Mouse (Mus musculus) CH12.LX (cell line): ENCODE measurements around the gene Myom3. TPM values are rescaled to one million over a fixed set of nuclear protein-coding genes. Genes with fewer than 3 reads are reported as not detected.

Experiments
- DNase-seq: peaks from one replicate; pipeline ENCODE4 v3.0.0-alpha.2; 2013; ENCODE audit errors: extremely low read depth
- H3K27ac ChIP-seq: 2 replicates; pipeline ENCODE4 v1.5.1; 2012; ENCODE audit warnings: low read depth, mild to moderate bottlenecking, control low read depth, moderate library complexity; ENCODE audit not compliant: insufficient read depth
- H3K27me3 ChIP-seq: replicated peaks from 2 replicates; pipeline ENCODE3; 2012; ENCODE audit warnings: inconsistent platforms
- H3K36me3 ChIP-seq, 2 experiments: replicated peaks in 1 of 2; 2 replicates each; pipeline versions ENCODE3 to v1.6.1; 2012; ENCODE audit warnings: inconsistent platforms in 1 of 2, low read length in 1 of 2, mild to moderate bottlenecking in 1 of 2, mixed read lengths in 1 of 2, moderate library complexity in 1 of 2; ENCODE audit not compliant: control insufficient read depth in 1 of 2, insufficient read depth in 1 of 2
- H3K4me1 ChIP-seq, 2 experiments: 2 replicates each; pipeline ENCODE4 v1.6.1; 2012; ENCODE audit warnings: inconsistent platforms in 1 of 2, moderate library complexity in 1 of 2; ENCODE audit not compliant: insufficient read depth in 2 of 2, control insufficient read depth in 1 of 2
- H3K4me2 ChIP-seq: 2 replicates; pipeline ENCODE4 v1.6.1; 2012; ENCODE audit warnings: low read depth, mild to moderate bottlenecking, control low read depth; ENCODE audit not compliant: poor library complexity, insufficient read depth, severe bottlenecking
- H3K4me3 ChIP-seq, 3 experiments: fragments of 150-350 bp in 1 of 3; sonication (generic) in 1 of 3; replicated peaks in 1 of 3; 2 replicates each; pipeline versions ENCODE3 to v1.5.1; 2011 to 2012; ENCODE audit warnings: low read depth in 2 of 3, low read length in 2 of 3, mild to moderate bottlenecking in 2 of 3, moderate library complexity in 2 of 3, control low read depth in 1 of 3, improper control_type of control experiment in 1 of 3, inconsistent platforms in 1 of 3, mixed read lengths in 1 of 3; ENCODE audit not compliant: poor library complexity in 1 of 3
- H3K79me2 ChIP-seq: replicated peaks from 2 replicates; pipeline ENCODE4 v1.6.1; 2012; ENCODE audit warnings: mild to moderate bottlenecking, moderate library complexity; ENCODE audit not compliant: control insufficient read depth, poor library complexity, insufficient read depth, severe bottlenecking; ENCODE audit errors: extremely low read depth
- H3K9ac ChIP-seq: 2 replicates; pipeline ENCODE4 v1.6.1; 2012; ENCODE audit warnings: low read depth, mild to moderate bottlenecking, control low read depth, moderate library complexity; ENCODE audit not compliant: insufficient read depth
- H3K9me3 ChIP-seq: replicated peaks from 2 replicates; pipeline ENCODE3; 2012; ENCODE audit warnings: low read length, inconsistent platforms, mixed read lengths
- BHLHE40 ChIP-seq: IDR thresholded peaks from 2 replicates; pipeline ENCODE4 v1.6.1; 2011; ENCODE audit warnings: mild to moderate bottlenecking, low read depth, low read length, improper control_type of control experiment
- CHD1 ChIP-seq: IDR thresholded peaks from 2 replicates; pipeline ENCODE4 v1.6.1; 2012; ENCODE audit warnings: low read depth, low read length, improper control_type of control experiment, inconsistent platforms
- ELF1 ChIP-seq: IDR thresholded peaks from 2 replicates; pipeline ENCODE4 v1.6.1; 2014; ENCODE audit warnings: low read depth, mild to moderate bottlenecking, inconsistent platforms, low read length, improper control_type of control experiment
- EP300 ChIP-seq: IDR thresholded peaks from 2 replicates; pipeline ENCODE4 v1.6.1; 2011; ENCODE audit warnings: low read length, improper control_type of control experiment
- ETS1 ChIP-seq: conservative IDR thresholded peaks from 2 replicates; pipeline ENCODE4 v1.6.1; 2012; ENCODE audit warnings: low read depth, mild to moderate bottlenecking, inconsistent platforms, low read length, improper control_type of control experiment, moderate library complexity
- GABPA ChIP-seq: IDR thresholded peaks from 2 replicates; pipeline ENCODE4 v1.6.1; 2012; ENCODE audit warnings: low read depth, low read length, improper control_type of control experiment, inconsistent platforms; ENCODE audit not compliant: insufficient replicate concordance
- HCFC1 ChIP-seq: IDR thresholded peaks from 2 replicates; pipeline ENCODE4 v1.6.1; 2012; ENCODE audit warnings: low read depth, mild to moderate bottlenecking, inconsistent platforms, low read length, improper control_type of control experiment
- IRF4 ChIP-seq: IDR thresholded peaks from 2 replicates; pipeline ENCODE4 v1.6.1; 2014; ENCODE audit warnings: low read depth, mild to moderate bottlenecking, inconsistent platforms, low read length, improper control_type of control experiment
- JUN ChIP-seq: IDR thresholded peaks from 2 replicates; pipeline ENCODE4 v1.6.1; 2011; ENCODE audit warnings: low read depth, mild to moderate bottlenecking, low read length, improper control_type of control experiment, moderate library complexity; ENCODE audit not compliant: insufficient read depth
- JUND ChIP-seq: conservative IDR thresholded peaks from 2 replicates; pipeline ENCODE4 v1.6.1; 2011; ENCODE audit warnings: low read depth, low read length, improper control_type of control experiment
- KAT2A ChIP-seq: IDR thresholded peaks from 2 replicates; pipeline ENCODE4 v1.6.1; 2012; ENCODE audit warnings: low read length, improper control_type of control experiment, inconsistent platforms; ENCODE audit not compliant: insufficient replicate concordance
- MAFK ChIP-seq: IDR thresholded peaks from 2 replicates; pipeline ENCODE4 v1.6.1; 2011; ENCODE audit warnings: low read length, improper control_type of control experiment; ENCODE audit not compliant: insufficient replicate concordance
- MAX ChIP-seq: IDR thresholded peaks from 2 replicates; pipeline ENCODE4 v1.6.1; 2011; ENCODE audit warnings: low read length, improper control_type of control experiment
- MEF2A ChIP-seq: IDR thresholded peaks from 2 replicates; pipeline ENCODE4 v1.6.1; 2014; ENCODE audit warnings: low read depth, mild to moderate bottlenecking, inconsistent platforms, low read length, improper control_type of control experiment, borderline replicate concordance
- MXI1 ChIP-seq: IDR thresholded peaks from 2 replicates; pipeline ENCODE4 v1.6.1; 2011; ENCODE audit warnings: mild to moderate bottlenecking, low read depth, low read length, improper control_type of control experiment
- MYC ChIP-seq: IDR thresholded peaks from 2 replicates; pipeline ENCODE4 v1.6.1; 2011; ENCODE audit warnings: low read depth, mild to moderate bottlenecking, improper control_type of control experiment, low read length
- NELFE ChIP-seq: IDR thresholded peaks from 2 replicates; pipeline ENCODE4 v1.6.1; 2011; ENCODE audit warnings: low read depth, low read length, improper control_type of control experiment
- NRF1 ChIP-seq: IDR thresholded peaks from 2 replicates; pipeline ENCODE4 v1.6.1; 2014; ENCODE audit warnings: low read depth, mild to moderate bottlenecking, inconsistent platforms, low read length, improper control_type of control experiment, moderate library complexity
- PAX5 ChIP-seq: IDR thresholded peaks from 2 replicates; pipeline ENCODE4 v1.6.1; 2012; ENCODE audit warnings: low read length, inconsistent platforms, mixed read lengths
- POLR2A ChIP-seq: IDR thresholded peaks from 2 replicates; pipeline ENCODE4 v1.6.1; 2011; ENCODE audit warnings: low read depth, mild to moderate bottlenecking, improper control_type of control experiment, low read length
- POLR2AphosphoS2 ChIP-seq: IDR thresholded peaks from 2 replicates; pipeline ENCODE4 v1.6.1; 2011; ENCODE audit warnings: low read depth, low read length, improper control_type of control experiment
- RAD21 ChIP-seq: IDR thresholded peaks from 2 replicates; pipeline ENCODE4 v1.6.1; 2011; ENCODE audit warnings: low read depth, mild to moderate bottlenecking, low read length, improper control_type of control experiment, moderate library complexity
- RCOR1 ChIP-seq: conservative IDR thresholded peaks from 2 replicates; pipeline ENCODE4 v1.6.1; 2012; ENCODE audit warnings: low read depth, mild to moderate bottlenecking, inconsistent platforms, low read length, improper control_type of control experiment
- SIN3A ChIP-seq: IDR thresholded peaks from 2 replicates; pipeline ENCODE4 v1.6.1; 2012; ENCODE audit warnings: low read length, improper control_type of control experiment, inconsistent platforms
- TBP ChIP-seq: conservative IDR thresholded peaks from 2 replicates; pipeline ENCODE4 v1.6.1; 2011; ENCODE audit warnings: low read depth, low read length, improper control_type of control experiment
- TCF12 ChIP-seq: IDR thresholded peaks from 2 replicates; pipeline ENCODE4 v1.6.1; 2014; ENCODE audit warnings: low read depth, mild to moderate bottlenecking, inconsistent platforms, low read length, improper control_type of control experiment
- UBTF ChIP-seq: IDR thresholded peaks from 2 replicates; pipeline ENCODE4 v1.6.1; 2012; ENCODE audit warnings: low read depth, mild to moderate bottlenecking, inconsistent platforms, low read length, improper control_type of control experiment, moderate library complexity
- USF1 ChIP-seq: IDR thresholded peaks from 2 replicates; pipeline ENCODE4 v1.6.1; 2014; ENCODE audit warnings: low read depth, mild to moderate bottlenecking, inconsistent platforms, low read length, improper control_type of control experiment
- USF2 ChIP-seq: conservative IDR thresholded peaks from 2 replicates; pipeline ENCODE4 v1.6.1; 2011; ENCODE audit warnings: low read depth, low read length, improper control_type of control experiment
- ZC3H11A ChIP-seq: IDR thresholded peaks from 2 replicates; pipeline ENCODE4 v1.6.1; 2012; ENCODE audit warnings: low read depth, mild to moderate bottlenecking, inconsistent platforms, low read length, improper control_type of control experiment
- ZKSCAN1 ChIP-seq: IDR thresholded peaks from 2 replicates; pipeline ENCODE4 v1.6.1; 2012; ENCODE audit warnings: low read depth, inconsistent platforms, low read length, improper control_type of control experiment, borderline replicate concordance
- ZMIZ1 ChIP-seq: IDR thresholded peaks from 2 replicates; pipeline ENCODE4 v1.6.1; 2012; ENCODE audit warnings: low read depth, mild to moderate bottlenecking, inconsistent platforms, low read length, improper control_type of control experiment
- ZNF384 ChIP-seq: IDR thresholded peaks from 2 replicates; pipeline ENCODE4 v1.6.1; 2012; ENCODE audit warnings: low read depth, low read length, improper control_type of control experiment, inconsistent platforms
- dilution Hi-C: fragments of 300-500 bp; cut with MboI; formaldehyde crosslinking; loops from 2 replicates; pipeline ENCODE4 v1.14.3; 2020; ENCODE audit warnings: low sequenced_read_pairs; ENCODE audit not compliant: extremely low pct_unique_long_range_greater_than_20kb, extremely low pct_ligation_motif_present
- in situ Hi-C: fragments of 300-500 bp; cut with MboI; formaldehyde crosslinking; loops from 3 replicates; pipeline ENCODE4 v1.14.3; 2019; ENCODE audit warnings: low sequenced_read_pairs, low pct_ligation_motif_present, low pct_unique_long_range_greater_than_20kb, mixed read lengths
- polyA plus RNA-seq: library from polyadenylated mRNA; unstranded; fragments of >175 nt; gene quantifications from 2 replicates; pipeline ENCODE4 v1.2.1, GENCODE M21; 2012; ENCODE audit warnings: low read depth; ENCODE audit not compliant: insufficient read length
- total RNA-seq, 2 experiments: library from RNA; depleted of rRNA; stranded (reverse); fragments of 300-350 nt in 1 of 2; fragments of >200 nt in 1 of 2; gene quantifications; 2 replicates each; pipeline ENCODE4 v1.2.3; 2012 to 2014

Gene Myom3
- total and polyA plus RNA-seq, 3 experiments = 0.04 TPM; not detected in 2

DNA sequence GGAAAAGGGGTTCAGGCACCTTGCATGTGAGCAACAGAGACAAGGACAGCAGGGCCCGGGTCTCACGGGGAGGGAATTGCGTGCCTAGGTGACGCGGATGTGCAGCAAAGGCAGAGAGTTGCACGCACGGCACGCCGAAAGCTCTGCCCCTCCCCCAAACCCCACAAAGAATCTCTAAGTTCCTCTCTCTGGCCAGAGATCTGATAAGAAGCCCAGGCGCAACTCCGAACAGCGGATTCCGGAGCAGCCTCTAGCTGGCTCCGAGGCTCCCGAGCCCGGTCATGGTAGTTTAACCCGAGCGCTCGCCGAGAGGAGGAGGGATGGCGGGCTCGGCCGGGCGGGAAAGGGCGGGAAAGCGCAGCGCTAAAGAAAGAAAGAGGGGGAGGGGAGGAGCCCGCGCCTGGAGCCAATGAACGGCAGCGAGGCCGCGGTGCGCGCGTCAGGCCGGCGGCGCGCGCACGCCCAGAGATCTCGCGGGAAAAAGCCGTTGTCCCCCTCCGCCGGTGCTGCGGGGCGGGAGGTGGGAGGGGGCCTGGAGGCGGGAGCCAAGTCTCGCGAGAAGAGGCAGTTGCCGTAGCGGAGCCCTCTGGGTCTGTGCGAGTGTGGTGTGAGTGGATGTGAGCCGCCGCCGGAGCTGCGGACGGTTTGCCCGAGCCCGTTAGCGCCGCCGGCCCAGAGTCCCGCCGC lies 96.2 kb downstream of the Myom3 start, which contains the start of gene Srsf10 (continued):
- TF ChIP-seq RCOR1 (no peak), TBP (no peak), KAT2A (peak; percentile 67; the same call in 1 of the 2 replicates), MXI1 (no peak; the same call in 1 of the 2 replicates), ZMIZ1 (peak; percentile 81), USF1 (no peak), SIN3A (no peak; the same call in none of the 2 replicates)
- TF ChIP-seq, all 38 proteins: peak for 15

DNA sequence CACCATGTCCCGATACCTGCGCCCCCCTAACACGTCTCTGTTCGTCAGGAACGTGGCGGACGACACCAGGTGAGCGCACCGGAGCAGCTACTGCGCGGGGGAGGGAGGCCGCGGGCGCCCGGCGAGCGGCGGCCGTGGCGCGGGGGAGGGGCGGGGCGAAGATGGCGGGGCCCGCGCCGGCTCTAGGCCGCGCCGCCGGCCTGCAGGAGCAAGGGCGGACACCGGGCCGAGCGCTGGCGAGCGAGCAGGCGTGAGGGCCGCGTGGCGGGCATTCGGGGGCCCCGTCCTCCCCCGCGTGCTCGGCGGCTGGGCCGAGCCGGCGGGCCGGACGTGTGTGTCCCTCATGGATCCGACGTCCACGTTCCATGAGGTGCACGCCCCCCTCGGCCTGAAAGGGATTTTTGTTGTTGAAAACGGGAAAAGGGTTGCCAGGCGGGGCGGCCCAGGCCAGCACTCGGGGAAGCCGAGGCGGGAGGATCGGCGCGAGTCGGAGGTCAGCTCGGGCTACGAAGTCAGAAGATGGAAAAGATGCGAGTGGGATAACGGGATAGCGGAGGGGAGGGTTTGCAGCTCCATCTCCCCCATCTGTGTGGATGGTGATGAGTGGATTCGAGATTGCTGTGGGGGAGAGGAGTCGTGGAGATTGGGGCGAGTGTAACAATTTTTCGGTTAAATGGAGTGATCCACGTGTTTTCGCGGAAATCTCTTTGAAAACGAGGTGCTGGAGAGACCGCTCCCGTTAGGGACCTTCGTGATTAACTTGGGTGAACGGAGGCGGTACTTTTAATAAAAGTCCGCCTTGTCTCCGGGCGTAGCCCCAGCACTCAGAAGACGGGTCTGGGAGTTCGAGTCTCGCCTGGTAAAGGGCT lies 96.9 kb downstream of the Myom3 start:
- Histone ChIP-seq H3K79me2 (peaks cover 47% of the 10 kb centered on the region), H3K9me3 (no peaks in the 10 kb centered on the region), H3K4me2 (peak overlapping the region; percentile 59), H3K27ac (peak overlapping the region; percentile 90), H3K4me1 (peaks cover 3 to 39% of the 10 kb centered on the region in 2 experiments; a peak in 3 of 4 replicates), H3K4me3 (peak overlapping the region; percentile 75 to 86 (median 78)), H3K27me3 (no peaks in the 10 kb centered on the region), H3K36me3 (peaks cover 6 to 25% of the 10 kb centered on the region in 2 experiments), H3K9ac (peak overlapping the region; percentile 98)
- DNase-seq = no peak
- in situ Hi-C loops = no loop called here
- dilution Hi-C loops = no loop called here
- no peak for TF ChIP-seq POLR2AphosphoS2
- no peak for TF ChIP-seq CHD1
- no peak for TF ChIP-seq NRF1
- no peak for TF ChIP-seq MAFK
- no peak for TF ChIP-seq HCFC1
- TF ChIP-seq KAT2A = no peak
- no peak for TF ChIP-seq RCOR1
- TF ChIP-seq ZNF384 = no peak
- no peak for TF ChIP-seq JUND
- no peak; the same call in 1 of the 2 replicates for TF ChIP-seq POLR2A
- TF ChIP-seq RAD21 = no peak
- TF ChIP-seq MAX = peak; percentile 67
- no peak for TF ChIP-seq NELFE
- TF ChIP-seq MXI1 = peak; percentile 80
- no peak for TF ChIP-seq EP300
- TF ChIP-seq MEF2A = no peak
- TF ChIP-seq BHLHE40 = no peak
- TF ChIP-seq ETS1 = no peak
- no peak for TF ChIP-seq PAX5
- no peak for TF ChIP-seq TCF12
- no peak for TF ChIP-seq ZKSCAN1
- no peak for TF ChIP-seq USF2
- TF ChIP-seq IRF4 = no peak
- no peak for TF ChIP-seq ZC3H11A
- no peak for TF ChIP-seq GABPA
- no peak for TF ChIP-seq UBTF
- TF ChIP-seq ELF1 = no peak
- TF ChIP-seq USF1 = no peak
- peak; percentile 54 for TF ChIP-seq MYC
- no peak for TF ChIP-seq JUN
- TF ChIP-seq ZMIZ1 = no peak; the same call in none of the 2 replicates
